Mouse (Mus musculus) right cerebral cortex, adult 2 months (tissue): ENCODE results near the gene Parva.

Experiments
- DNase-seq, 2 experiments: peaks; one replicate each; pipeline ENCODE4 v3.0.0; 2021 to 2022; ENCODE audit warnings: low spot score in 2 of 2

The Parva gene

DNA sequence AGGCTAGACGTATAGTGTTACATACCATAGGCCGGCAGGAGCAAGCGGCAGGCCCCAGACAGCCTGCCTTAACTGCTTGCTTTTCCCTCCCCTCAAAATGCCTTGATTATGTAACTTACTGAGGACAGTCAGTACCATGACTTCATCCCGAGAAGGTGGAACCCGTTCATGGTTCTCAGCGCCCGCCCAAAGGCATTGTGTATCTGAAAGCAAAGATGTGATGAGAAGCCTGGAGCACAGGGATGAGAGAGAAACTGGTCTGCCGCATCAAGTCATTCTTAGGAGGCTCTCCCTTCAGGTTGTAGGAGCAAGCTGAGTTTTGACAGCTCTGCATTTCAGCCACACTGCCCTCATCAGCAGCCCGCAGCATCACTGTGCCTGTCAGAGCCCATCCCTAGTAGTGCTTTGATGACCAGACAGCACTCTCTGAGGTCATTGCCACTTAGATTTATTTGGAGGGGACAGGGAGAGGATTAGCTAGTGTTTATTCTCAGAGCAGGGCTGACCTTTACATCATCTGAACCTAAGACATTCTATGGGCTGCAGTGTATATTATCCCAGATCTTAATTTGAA lies 45.5 kb downstream of the Parva start:
- DNase-seq: no peak

DNA sequence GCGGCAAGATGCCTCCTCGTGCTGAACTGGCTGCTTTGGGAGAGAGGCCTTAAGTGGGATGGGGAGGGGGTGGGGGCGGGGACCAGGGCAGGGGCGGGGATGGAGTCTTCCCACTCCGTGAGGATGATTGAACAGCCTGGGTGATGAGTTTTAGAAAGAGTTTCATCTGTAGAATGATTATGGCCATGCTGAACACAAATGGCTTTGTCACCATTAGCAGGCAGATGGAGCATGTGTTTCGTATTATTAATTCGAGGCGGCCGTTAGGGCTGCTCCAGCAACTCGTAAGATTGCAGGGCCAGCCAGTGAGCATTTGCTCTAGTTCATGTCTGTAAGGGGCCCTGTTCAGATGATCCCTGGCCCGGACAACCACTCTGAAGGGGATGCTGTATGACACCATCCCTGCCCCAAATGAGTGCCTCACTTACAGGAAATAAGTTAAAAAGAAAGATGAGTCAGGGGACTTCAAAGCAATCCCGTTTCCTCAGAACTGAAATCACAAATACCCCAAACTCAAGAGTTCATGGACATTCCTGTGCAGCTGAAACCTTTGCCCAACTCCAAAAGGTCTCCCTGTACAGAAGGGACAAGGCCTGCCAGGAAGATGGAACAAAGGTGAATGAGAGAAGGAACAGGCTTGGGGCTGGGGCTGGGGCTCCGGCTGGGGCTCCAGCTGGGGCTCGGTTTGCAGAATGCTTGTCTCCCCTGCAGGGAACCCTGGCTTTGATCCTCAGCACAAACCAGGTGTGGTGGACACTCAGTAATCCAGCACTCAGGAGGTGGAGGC lies 46.5 kb downstream of the Parva start:
- DNase-seq: no peak

DNA sequence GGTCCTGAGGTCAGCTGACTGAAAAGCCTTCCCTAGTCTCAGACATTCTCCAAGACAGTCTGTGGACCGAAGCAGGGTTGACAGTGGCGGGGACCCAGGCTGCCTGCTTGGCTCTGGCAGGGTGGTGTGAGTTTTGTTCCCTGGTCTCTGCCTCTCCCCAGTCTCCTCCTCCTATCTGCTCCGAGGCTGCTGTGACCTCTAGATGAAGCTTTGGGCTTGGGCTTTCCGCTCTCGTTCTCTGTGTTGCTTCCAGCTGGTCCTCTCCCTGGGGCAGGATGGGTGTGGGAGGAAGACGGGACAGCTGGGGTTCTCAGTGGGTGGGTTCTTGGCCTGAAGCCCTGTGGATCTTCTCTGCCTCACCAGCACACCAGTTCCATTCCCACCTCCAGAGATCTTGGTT lies 51.8 kb downstream of the Parva start:
- DNase-seq: peak; percentile 57 to 58

DNA sequence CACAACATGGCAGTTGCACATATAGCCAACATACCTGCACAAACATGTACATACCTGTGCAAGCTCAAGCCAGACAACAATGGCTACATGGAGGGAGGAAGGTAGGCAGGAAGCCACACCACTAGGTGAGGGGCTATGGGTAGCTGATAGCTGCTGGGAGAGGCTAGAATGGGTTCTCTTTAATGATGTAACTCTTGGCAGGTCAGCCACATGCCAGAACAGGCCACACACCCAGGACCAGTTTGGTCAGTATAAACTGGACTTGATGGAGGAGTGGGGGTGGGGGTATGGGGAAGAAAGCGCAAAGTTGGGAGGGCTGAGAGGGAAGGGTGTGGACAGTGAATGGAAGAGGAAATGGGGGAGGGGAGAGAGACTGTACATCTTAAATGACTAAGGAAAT lies 53.7 kb downstream of the Parva start:
- DNase-seq: no peak

DNA sequence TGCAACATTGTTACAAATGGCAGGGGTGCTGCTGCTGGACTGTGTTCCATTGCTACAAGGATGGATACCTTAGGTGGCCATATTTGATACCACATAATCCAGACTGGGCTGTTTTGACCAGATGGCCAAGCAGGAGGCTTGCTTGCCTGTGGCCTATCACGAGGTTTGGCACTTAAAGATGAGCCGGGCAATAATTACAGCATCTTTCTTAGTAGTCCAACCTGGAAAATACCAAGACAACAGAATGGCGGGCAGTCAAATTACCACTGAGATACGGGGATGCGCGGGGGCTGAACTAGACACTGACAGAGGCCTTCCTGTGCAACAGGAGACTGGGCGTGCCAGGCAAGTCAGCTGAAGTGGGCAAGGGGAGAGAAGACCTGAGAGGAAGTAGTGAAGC lies 55.3 kb downstream of the Parva start:
- DNase-seq: no peak

DNA sequence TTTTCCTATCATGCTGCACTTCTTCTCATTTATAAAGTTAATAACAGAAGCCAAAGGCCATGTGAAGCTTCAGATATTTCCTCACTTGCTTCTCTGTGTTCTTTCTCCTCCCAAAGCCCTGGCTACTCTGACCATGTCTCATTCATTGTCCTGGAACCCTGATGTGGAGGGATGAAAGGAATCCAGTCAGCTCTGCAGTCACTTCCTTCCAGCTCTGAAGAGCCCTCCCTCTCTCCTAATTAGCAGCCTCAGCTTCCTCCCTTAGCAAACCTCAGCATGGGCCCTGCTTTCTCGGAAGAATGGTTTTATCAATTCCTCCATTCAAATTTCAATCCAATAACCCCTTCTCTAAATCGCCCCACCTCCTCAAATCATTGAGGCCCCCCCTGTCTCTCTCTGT lies 56.1 kb downstream of the Parva start:
- DNase-seq: no peak

DNA sequence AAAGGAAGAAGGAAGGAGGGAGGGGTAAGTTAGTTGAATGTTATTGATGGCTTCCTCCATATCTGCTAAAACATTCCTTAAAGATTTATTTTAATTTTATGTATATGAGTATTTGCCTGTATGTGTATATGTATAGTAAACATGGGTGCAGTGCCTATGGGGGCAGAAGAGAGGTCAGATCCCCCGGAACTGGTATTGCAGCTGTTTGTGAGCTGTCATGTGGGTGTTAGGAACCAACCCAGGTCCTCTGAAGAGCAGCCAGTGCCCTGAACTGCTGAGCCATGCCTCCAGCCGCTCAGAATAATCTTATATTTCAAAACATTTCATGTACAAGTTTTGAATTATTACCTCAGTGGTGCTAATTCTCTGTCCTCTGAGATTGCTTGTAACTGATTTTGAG lies 63.5 kb downstream of the Parva start:
- no peak for DNase-seq

DNA sequence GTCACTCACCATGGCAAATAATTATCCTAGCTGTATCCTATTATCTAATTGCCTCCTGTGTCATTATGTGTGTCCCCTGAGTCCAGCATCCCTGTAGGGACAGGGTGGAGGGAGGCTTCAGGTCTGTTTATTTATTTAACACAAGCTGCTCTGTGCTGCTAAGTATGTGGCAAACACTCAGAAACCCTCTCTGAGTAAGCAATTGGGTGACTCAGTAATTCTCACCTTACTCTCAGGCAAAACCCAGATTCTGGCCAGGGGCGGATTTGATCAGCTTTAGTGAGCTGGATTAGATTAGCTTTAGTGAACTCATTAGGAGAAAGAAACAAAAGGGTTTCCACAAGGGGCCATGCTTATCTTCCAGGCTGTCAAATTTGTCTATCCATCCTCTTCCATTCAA lies 64.4 kb downstream of the Parva start:
- no peak for DNase-seq

DNA sequence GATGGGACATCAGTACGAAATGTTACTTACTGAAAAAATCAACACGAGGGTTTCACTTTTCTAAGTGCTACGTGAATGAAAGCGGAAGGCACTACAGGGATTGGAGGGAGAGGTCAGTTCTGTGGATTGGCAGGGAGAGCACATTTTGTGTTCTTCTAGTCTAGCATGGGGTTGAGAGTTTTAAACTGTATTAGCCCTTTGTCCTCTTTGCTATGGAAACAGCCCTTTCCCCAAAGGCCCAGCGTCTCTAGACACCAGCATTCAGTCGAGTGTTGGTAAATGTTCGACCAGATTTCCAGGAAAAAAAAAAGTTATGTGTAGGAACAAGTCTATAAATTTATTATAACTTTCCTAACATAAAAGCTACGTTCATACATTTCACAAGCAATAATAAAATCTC lies 68.6 kb downstream of the Parva start:
- DNase-seq: no peak

DNA sequence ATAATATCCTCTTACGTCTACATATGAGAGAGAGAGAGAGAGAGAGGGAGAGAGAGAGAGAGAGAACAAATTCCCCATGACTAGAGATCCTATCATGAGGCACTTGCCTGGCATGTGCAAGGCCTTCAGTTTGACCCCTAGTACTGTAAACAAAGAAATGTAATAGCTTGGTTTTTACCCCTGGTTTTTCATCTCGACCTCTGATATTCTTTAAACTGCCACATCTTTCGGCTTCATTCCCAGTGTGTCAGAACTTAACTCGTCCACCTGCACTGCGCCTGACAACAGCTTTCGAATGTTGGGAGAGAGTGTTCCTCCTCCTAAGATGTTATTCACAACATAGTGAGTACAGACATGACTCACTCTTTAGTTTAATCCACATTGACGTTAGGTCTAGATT lies 69.6 kb downstream of the Parva start:
- DNase-seq: no peak

DNA sequence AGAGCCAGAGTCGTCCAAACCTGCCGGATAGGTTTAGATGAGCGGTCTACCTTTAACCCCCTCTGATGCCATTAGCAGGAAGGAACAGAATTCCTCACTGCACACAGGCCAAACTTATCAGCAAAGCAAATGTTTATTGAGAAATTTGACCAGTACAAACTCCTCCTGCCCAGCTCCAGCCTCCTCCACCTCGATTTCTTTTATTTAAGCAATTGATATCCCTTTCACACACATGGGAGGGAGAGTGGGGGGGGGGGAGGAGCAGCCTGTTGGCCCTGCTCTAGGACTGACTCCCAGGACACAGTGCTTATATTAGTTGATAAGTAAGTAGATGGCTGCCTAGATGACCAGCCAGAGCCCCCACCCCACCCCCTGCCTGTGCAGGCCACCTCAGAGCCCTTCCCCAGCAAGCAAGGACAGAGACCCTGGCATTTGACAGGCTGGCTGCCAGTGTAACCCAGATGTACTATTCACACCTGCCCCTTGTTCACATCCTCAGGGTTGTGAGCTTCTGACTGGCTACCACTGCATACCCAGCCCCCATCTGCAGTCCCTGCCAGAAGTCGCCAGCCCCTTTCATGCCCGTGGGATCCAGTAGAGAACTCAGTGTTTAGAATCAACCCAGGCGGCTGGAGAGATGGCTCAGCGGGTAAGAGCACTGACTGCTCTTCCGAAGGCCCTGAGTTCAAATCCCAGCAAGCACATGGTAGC lies 71.4 kb downstream of the Parva start:
- DNase-seq: no peak

DNA sequence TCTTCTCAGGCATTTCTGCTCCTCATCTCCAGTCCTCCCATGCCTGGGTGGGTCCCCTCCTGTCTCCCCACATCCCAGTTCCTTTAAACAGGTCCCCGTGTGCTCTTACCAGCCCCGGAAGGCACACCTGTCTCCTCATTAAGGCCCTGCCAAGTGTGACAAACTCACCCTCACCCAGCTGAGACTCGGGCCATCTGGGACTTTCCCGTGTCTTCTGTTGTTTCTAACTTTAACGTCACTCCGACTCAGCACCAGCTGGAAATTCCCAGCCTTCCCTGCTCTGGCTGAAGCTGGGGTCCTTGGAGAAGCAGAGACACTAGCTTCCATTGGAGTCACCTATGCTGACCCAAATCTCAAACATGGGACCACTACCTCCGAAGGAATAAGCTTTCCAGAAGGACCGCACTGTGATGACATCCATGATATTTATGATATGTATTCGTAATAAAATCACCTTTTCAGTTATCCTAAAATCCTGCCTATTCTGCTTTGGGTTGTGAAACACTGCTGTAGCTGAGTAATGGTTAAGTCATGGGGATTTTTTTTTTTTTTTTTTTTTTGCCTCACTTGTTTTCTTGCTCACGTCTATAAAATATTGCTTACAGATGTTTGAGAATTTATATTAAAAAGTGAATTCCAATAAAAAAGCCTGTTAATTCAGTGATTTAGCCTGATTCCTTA lies 72.3 kb downstream of the Parva start:
- peak in 1 of 2 experiments; percentile 8 for DNase-seq

DNA sequence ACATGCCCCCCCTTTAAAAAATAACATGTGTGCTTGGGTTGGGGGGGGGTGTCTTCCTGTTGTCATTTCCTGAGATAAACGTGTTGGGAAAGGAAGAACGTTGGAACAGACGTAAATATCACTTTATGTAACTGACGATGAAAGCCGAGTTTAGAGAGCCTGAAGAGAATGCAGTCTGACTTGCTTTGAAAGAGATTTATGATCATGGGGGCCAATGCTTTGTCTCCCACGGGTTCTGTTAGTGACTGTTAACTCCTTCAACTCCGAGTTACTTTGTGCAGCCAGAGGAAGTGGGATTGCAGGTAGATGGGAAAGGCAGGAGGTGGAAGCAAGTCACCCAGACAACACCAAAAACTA lies 72.8 kb downstream of the Parva start:
- no peak for DNase-seq

DNA sequence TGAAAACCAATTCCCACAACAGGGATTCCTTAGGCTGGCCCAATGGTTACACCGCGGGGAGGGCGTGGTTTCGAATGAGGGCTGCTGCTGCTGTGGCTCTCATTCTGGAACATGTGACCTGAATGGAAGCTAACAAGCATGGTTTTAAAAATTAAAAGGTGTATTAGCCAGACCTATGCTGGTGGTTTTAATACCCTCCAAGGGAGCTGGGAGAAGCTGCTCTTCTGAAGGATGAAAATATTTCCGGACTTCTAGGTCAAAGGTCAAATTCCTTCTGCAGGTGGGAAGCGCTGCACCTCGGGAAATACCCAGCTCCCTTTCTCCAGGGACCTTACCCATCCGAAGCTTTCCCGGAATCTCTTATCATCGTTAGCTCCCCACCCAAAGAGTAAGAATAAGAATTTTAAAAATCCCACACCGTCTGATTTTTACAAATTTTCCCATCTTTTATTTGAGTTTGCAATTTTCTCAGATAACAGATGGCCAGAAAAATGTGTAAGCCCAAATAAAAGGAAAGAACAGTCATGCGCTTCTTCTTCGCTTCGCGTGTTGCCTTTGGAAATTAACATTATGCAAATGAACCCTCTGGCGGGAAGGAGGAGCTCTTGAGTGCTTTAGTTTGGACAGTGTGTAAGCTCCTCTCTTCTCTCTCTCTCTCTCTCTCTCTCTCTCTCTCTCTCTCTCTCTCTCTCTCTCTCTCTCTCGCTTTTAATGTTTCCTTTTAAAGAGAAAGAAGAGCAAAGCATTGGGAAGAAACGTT lies 74.9 kb downstream of the Parva start:
- DNase-seq: peak in 1 of 2 experiments; percentile 24

DNA sequence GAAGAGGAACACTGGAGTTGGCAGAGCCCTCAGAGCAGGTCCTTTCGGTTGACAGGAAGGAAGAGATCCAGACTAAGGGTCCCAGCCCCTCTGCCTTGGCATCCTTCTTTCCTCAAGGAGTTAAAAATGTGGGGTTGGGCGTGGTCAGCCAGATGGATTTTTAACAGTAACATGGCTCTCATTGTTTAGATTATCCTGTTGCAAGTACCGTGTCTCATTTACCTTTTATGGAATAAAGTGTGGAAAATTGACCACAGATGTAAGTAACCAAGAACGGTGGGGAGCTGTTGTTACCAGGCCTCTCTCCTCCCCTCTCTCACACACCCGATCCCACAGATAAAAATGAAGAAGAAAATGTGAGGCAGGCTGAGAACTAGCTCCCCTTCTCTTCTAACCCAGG lies 75.5 kb downstream of the Parva start:
- DNase-seq: no peak

DNA sequence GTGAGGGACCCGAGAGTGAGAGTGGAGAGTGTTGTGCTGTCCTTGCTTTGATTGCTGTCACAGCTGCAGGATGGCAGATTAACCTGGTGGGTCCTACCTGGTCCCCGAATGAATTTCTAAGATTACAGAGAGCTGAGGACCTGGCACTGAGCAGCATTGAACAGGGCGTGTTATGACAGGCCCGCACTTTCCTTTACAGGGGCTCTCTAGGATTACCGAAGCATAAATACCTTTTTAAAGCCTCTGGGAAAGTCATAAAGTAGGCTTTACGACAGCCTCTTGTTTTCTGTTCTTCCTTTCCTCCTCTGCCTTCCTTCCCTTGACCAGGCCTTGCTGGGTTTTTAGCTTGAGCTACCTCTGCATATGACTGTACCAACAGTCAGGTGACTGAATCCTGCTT lies 76.1 kb downstream of the Parva start:
- DNase-seq: no peak

DNA sequence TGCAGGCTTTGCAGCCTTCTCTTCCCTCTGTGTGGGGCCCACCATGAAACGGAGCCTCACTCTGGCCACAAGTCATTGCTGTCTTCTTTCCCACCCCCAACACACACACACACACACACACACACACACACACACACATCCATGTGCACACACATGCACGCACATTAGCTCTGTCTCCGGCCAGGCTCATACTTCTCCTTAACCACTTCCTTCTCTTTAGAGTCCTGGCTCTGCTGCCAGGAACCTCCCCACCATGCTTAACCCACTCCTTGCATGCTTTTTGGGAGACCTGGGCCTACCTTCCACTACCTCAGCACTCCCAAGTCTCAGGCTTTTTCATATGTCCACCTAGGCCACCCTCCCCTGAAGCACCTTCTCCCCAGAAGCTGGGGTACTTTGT lies 76.6 kb downstream of the Parva start:
- DNase-seq: no peak

DNA sequence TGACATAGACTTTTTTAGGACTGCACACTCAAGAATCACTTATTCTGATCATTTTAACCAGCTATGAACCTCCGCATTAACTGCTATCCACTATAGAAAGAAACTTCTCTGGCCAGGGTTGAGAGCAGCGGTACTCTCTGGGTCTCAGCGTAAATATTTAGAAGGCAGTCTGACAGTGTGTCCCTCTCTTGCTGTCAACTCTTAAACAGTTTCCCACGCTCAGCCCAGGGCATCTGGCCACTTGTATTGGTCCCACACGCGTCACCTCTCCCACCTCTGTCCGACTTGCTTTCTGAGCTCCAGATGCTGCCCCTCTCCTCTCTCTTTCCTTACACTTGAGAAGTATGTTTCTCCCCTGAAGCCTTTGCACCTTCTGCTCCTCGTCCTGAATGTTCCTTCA lies 81.8 kb downstream of the Parva start:
- DNase-seq: no peak

DNA sequence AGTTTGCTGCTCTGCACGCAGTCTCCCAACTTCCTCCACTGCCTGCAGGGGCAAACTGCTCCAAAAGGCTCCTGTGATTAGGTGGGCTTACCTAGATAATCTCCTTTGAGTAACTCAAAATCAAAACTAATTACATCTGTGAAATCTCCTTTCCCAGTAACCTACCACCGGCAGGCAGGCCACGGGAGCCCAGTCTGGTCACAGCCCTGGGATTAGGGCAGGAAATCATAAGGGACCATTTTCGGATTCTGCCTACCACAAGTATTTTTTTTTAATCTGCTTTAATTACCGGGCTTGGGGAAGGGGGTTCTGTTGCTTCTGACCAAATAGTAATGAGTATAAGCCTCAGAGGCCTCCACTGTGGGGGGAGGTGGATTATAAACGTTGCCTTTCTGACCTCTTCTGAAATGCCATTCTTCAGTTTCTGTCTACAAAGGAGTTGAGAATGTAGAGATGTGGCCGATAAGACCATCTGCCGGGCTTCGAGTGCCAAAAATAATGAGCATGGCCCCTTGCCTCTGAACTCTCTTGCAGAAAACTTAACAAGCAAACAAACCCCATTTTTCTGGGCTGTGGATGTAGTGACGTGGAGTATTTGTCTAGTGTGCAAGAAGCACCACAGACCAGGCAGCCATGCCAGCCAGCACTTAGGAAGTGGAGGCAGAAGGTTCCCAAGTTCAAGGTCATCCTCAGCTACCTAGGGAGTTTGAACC lies 83.2 kb downstream of the Parva start:
- DNase-seq: no peak

DNA sequence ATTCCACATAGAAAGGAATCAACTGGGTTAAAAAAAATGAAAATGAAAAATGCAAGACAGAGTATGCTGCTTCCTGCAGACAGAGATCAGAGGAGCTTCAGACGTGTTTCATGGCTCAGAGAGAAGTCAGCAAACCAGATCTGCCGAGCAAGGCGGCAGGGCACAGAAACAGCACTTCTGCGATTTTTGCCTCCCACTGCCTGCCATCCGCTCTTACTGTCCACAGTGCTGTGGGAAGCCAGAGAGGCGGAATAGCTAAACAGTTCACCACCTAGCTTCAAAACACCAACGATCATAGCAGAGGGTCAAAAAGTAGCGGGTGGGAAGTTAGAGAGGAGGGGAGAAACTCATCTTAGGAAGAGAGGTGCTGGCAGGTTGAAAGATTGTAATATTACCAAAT lies 84.0 kb downstream of the Parva start:
- no peak for DNase-seq

DNA sequence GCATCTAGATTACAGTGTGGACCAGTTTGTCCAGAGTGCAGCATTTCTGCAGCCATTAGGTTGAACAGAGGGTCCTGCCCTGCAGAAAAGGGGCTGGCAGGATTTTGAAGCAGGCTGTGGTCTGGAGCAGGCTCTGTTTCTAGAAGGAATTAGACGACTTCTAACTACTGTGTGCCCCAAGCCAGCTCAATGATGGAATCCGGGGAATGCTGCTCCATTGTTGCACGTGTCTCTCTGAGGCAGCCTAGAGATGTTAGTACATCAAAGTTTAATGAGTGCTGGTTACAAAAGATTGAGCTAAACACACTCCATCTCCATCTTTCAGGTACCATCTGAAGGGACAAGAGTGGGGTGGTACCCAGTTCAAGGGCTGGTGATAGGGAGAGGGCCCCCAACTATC lies 85.0 kb downstream of the Parva start:
- DNase-seq: no peak
